Mouse (Mus musculus): ENCODE measurements around the gene Htr1d. TPM values are rescaled to one million over a fixed set of nuclear protein-coding genes. Genes with fewer than 3 reads are reported as not detected.

The Htr1d gene
- not detected in 2 replicates for total RNA-seq (2021)
- long read RNA-seq: 0 reads

GRCm38 (mm10) chr4:136423224-136423623 lies at the start of gene Htr1d:
Htr1d (plus strand) TSS chr4:136423524.
- DNase-seq: no peak

DNA sequence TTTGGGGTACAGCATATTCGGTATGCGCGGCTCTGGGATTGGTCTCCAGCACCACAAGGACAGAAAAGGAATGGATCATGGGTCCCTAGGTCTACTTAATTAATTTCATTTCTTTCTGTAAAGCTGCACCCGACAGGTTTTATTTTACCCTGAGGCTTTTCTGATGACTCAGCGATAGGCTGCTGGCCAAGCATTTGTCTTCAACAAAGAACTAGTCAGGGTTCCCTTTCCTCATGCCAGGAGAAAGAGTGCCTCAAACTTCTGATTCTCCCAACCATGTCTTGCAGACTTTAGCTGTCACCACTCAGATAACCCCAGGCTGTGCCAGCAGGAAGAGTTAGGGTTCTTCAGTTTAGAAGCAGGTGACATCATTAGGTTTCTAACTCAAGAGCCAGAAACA lies 46.3 kb upstream of the Htr1d start:
- peak; percentile 21 for DNase-seq

DNA sequence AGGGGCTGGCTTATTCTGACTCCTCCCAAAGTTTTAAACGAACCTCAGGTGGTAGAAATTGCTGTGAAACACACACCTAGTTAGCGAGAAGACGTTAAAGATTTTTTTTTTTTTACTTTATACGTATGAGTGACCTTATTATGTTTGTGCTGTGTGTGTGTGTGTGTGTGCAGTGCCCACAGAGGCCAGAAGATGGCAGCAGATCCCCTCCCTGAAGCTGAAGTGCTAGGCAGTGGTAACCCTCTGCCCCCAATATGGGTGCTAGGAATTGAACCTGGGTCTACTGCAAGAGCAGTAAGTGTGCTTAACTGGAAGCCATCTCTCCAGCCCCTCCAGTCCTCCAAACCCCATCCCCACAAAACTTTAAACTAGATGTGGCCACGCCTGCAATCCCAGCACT lies 40.3 kb upstream of the Htr1d start:
- DNase-seq: no peak

- DNase-seq: no peak
Observed at GRCm38 (mm10) chr4:136383839-136384238, 39.5 kb upstream of the Htr1d start.

DNA sequence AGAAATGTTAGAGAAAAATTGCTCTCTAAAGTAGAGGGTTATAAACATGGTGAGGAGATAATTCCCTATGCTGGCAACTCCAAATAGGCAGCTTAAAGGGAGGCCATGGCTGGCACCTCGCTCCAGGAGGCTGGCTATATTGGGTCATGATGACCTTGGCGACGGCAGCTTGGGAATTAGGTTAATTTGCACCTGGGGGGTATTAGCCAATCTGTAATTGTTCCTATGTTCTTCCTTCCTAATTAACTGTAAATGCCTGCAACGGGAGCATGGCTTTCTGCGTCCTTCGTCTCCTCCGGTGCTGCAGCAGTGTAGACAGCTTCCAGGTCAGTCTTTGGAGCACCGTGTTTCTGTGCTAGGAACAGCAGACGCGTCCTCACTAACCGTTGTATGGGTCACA lies 36.1 kb upstream of the Htr1d start:
- no peak for DNase-seq

DNA sequence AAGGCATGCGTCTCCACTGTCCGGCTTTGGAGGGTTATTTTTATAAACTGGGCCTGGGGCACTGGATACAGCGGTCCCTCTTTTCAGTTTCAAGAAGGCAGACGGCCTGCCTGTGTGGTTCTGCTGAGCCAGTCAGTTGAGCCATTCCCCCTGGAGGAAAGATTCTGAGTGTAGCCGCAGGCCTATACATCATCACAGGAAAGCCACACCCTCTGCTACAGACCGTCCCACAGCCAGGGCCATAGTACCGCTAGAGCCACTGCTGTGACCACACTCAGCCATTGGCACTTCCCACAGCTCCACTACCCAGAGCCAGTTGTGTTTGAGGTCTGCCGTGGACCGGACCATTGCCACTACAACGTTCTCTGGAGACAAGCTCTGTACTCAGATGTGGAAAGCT lies 21.5 kb upstream of the Htr1d start:
- no peak for DNase-seq

DNA sequence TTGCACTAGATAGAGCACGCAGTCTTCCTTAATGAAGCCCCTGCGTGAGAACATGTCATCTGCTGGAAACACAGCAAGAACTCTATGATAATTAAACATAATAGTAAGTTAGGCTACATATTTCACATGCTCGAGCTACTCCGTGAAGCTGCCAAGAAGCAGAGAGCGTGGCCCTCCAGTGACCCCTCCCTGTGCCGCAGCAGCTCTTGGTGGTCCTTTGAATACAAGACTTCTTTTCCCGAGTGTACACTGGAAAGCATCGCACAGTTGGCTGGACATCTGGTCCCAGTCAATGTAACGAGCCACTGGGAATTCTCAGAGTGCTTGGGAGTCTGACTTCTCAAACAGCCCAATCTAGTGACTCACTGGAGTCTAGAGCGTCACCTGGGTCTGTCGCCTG lies 15.5 kb upstream of the Htr1d start:
- no peak for DNase-seq

DNA sequence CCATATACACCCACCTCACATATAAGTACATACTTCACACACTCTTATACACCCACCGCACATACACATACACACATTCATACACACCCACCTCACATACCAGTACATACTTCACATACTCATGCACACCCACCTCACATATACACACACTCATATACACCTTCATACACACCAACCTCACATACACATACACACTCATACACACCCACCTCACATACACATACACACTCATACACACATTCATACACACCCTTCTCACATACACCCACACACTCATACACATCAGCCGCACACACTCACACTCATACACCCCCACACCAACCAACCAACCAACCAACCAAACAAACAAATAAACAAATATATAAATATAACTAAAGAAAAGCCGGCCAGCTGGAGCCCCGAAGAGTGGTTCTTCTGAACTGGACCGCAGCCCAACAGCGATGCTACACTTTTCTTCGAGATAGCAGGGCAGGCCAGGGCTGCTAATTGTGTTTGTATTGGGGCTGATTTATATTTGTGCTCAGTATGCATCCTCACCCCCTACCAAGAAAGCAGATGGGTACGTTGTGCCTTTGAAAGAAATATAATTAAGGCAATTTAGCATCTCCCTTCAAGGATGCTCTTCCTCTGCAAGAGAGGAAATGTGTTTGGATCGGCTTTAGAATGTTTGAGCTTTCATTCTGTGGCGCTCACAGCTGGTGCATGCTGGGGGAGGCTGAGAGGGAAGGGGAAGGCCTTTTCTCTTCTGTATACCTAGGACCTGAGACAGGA lies 11.1 kb upstream of the Htr1d start:
- DNase-seq: no peak

DNA sequence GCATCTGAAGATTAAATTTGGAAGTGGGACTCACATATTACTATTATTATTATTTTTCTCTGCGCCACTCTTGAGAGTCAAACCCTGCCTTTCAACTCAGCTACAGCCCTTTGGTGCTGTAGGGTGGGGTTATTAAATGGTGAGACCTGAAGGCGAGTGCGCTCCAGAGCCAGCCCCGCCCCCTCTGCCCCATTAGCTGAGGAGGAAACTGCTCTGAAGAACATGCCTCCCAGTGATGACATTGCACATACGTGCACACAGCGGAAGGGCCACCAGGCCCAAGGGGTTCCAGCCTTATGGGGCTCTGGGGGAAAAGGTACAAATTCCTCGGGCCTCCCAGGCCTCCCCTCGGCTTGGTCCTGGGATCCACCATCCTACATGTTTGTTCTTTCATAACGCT lies 7.8 kb upstream of the Htr1d start:
- no peak for DNase-seq

DNA sequence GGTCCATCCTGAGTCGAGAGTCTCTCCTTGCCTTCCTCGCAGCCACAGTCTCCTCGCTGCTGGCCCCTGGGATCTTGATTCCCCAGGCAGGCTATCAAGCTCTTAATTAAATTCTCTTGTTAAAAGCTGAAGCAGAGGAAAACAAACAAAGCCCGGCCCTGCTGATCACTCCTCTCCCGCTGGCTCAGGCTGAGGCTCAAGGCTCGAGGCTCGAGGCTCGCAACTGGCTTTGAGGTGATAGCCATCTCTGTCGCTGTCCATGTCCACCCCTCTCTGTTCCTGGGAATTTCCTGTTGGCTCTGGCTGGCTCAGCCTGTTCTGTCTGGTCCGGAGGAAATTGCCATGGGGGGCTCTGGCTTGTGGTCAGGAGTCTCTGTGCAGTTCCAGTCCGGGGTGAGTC lies 4.4 kb upstream of the Htr1d start:
- DNase-seq: no peak

DNA sequence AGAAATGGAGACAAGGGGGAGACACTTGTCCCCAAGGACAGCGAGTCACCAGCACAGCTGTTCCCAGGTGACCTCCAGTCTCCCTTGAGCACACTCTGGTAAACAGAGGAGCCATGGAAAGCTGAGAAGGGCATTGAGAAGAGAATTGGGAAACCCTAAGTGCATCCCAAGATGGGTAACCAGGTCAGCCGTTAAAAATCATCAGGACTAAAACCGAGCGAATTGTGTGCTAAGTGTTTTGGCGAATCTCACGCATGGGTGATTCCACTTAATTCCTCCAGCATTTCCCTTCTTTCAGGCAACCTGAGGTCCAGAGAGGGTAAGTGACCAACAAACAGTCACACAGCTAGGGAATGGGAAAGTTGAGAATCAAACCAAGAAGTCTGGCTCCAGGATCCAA lies 3.9 kb upstream of the Htr1d start:
- no peak for DNase-seq

GRCm38 (mm10) chr4:136424120-136424999 lies 1.0 kb downstream of the Htr1d start:
- DNase-seq: peak; percentile 16

DNA sequence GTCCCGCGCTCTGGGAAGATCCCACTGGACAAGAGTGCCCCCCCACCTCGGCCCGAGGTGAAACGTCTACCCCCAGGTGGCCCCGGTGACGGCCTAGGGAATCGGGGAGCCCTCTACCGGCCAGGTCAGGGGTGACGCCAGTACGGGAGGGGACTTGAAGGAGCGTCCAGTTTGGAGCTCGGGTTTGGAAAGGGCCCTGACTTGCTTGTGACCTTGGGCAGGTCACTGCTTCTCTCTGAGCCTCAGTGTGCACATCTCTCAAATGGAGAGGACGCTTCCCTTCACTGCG lies 1.6 kb downstream of the Htr1d start:
- peak; percentile 23 for DNase-seq

DNA sequence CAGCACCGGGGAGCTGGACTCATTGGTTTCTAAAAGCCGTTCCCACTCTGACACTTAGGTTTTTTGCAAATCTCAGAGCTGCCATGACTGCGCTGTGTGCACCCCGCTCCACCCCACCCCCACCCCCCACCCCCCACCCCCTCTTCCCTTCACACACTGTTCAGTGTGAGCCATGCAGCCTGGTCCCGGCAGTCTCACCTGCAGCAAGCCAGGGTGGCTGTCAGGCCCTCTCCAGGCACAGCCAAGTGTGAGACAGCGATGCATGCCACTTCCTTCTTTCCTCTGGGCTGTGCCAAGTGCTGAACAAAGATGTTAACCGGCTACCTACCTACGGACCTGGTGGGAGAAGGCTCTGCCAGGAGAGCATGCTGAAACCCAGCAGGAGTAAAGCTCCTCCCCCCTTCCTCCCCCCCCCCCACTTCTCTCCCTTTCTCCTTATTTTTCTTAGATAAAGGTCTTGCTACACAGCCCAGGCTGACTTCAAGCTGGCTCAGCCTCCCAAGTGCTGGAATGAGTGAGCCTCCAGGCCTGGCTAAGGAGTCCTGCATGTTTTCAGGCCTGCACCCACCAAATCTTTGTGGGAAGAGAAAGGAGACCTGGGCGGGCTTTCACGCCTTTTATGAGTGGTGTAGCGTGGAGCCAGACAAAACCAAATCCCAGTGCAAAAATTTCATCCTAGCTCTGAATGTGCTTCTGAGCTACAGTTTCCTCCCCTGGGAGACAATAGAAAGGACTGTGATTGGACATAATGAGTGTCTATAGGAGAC lies 7.5 kb downstream of the Htr1d start:
- DNase-seq: no peak

DNA sequence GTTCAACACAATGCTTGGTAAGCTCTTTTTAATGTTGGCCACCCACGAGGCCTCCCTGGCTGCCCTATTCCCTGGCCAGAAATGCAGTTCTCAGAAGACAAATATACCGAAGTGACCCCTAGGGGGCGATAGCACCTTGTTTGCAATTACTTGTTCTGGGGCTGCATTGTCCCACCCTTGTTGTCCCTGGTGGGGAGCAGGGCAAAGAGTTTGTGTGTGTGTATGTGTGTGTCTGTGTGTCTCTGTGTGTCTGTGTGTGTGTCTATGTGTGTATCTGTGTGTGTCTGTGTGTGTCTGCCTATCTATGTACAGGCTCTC lies 8.0 kb downstream of the Htr1d start:
- peak; percentile 29 for DNase-seq

GRCm38 (mm10) chr4:136434029-136434428 lies 10.7 kb downstream of the Htr1d start:
- peak; percentile 60 for DNase-seq

DNA sequence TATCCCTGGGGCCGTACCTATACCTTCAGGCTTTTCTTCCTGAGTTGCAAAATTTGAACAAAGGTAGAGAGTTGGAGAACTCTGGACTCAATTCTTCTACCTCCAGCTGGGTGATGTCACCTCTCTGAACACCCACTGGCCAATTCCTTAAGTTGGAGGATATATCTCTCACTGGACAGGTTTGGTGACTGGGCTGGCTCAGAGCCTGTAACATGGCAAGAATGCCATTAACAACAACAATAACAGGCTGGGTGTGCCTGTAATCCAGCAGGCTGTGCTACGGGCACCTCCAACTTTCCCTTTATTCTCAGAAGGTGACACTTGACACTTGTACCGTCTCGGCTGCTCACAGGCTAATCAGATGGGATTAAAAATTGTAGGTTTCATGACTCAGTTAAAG lies 15.8 kb downstream of the Htr1d start:
- no peak for DNase-seq

DNA sequence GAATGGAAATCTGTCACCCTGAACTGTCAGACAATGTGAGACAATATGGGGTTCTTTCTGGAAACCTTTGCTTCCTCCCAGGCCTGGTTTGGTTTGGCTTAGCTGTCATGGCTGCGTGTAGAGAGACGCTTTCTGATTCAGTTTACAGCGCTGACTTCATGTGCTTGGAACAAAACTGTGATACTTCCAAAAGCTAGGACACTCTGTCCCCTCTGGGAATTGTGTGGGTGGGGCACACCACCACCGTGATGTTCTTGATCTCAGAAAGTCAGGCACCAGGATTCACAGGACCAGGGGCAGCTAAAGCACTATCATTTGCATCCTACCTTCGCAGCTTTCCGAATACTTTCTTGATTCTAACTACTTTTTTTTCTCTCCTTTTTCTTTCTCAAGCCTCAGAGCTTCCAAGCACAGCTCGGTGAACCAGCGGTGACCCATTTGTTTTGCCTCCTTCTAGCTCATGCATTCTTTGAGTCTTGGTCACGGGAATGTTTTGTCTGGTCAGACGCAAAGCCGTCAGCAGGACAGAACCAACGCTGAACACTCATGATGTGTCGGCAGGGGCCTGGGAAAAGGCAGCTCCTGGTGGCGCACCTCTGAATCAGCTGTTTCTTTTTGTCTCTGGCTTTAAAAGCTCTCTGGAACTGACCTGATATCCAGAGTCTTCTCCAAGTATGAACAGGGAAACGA lies 18.2 kb downstream of the Htr1d start:
- no peak for DNase-seq

- DNase-seq: no peak
Observed at GRCm38 (mm10) chr4:136444561-136444960, 21.2 kb downstream of the Htr1d start.

DNA sequence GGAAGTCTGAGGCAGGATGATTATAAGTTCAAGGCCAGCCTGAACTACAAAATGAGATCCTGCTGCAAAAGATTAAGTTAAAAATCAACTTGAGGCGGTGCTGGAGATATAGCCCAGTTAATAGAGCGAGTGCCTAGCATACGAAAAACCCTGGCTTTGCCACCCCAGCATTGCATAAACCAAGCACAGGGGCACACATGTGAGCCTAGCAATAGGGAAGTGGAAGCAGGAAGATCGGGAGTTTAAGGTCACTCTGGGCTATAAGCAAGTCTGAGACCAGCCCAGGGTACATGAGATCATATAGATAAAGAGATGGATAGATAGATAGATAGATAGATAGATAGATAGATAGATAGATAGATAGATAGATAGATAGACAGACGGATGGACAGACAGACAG lies 26.5 kb downstream of the Htr1d start:
- DNase-seq: no peak

GRCm38 (mm10) chr4:136450271-136450670 lies 26.9 kb downstream of the Htr1d start:
- DNase-seq: no peak

DNA sequence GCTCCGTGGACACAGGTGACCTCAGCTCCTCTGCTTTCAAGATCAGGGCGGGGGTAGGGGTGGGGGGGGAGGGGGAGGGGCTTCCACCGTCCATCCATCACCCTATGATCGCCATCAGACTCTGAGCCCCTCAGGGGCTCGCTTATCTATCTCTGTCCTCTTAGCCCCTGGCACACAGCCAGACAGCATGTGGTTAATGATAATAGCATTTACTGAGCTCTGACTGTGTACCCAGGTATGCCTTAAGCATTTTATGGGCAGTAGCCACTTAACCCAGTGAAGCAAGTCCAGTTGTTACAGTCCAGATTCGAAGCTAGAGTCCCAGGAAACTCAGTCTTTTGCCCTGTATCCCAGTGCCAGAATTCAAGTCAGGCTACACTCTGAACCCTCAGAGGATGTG lies 28.2 kb downstream of the Htr1d start:
- DNase-seq: no peak

DNA sequence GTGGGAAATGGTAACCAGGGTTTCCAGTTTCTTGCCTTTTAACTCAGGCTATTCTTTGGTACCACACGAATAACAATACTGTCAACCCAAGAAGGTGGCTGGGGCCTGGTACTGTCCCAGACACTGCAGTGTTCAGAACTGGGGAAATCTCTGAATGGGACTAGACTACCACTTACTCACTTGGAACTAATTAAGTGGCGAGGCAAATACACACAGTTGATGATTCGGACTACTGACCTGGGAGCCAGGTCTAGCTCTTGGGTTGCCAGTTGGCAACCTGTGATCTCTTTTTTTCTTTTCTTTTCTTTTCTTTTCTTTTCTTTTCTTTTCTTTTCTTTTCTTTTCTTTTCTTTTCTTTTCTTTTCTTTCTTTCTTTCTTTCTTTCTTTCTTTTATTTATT lies 29.0 kb downstream of the Htr1d start:
- DNase-seq: no peak

Data from adrenal gland, postnatal 25 days (tissue).